Mouse (Mus musculus) hindbrain, embryonic 15.5 days (tissue): Measurements from ENCODE around the gene Pde1a. TPM values are rescaled to one million over a fixed set of nuclear protein-coding genes. Genes with fewer than 3 reads are reported as not detected.

ENCODE experiments used
- ATAC-seq: fragments of 200-750 bp; cut with Nextera tagmentation; 2 replicates; pipeline ENCODE4 v1.8.0; 2017; ENCODE audit warnings: low read depth, moderate number of reproducible peaks, moderate TSS enrichment; ENCODE audit not compliant: low FRiP score
- H3K27ac ChIP-seq: fragments of 300-500 bp; sonication (generic); replicated peaks from 2 replicates; pipeline ENCODE4 v1.5.1; 2015; ENCODE audit warnings: mild to moderate bottlenecking, inconsistent platforms
- H3K27me3 ChIP-seq: fragments of 300-500 bp; sonication (generic); 2 replicates; pipeline ENCODE4 v1.6.1; 2015; ENCODE audit warnings: control low read depth, inconsistent platforms
- H3K36me3 ChIP-seq: fragments of 300-500 bp; sonication (generic); 2 replicates; pipeline ENCODE4 v1.6.1; 2015; ENCODE audit warnings: control low read depth, inconsistent platforms
- H3K4me1 ChIP-seq: fragments of 300-500 bp; sonication (generic); replicated peaks from 2 replicates; pipeline ENCODE4 v1.6.1; 2015; ENCODE audit warnings: control low read depth, inconsistent platforms
- H3K4me2 ChIP-seq: fragments of 300-500 bp; sonication (generic); 2 replicates; pipeline ENCODE4 v1.6.1; 2015; ENCODE audit warnings: moderate library complexity, mild to moderate bottlenecking, inconsistent platforms
- H3K4me3 ChIP-seq: fragments of 300-500 bp; sonication (generic); 2 replicates; pipeline ENCODE4 v1.5.1; 2015; ENCODE audit warnings: mild to moderate bottlenecking, inconsistent platforms
- H3K9ac ChIP-seq: fragments of 300-500 bp; sonication (generic); 2 replicates; pipeline ENCODE4 v1.6.1; 2015; ENCODE audit warnings: inconsistent platforms
- H3K9me3 ChIP-seq: fragments of 300-500 bp; sonication (generic); 2 replicates; pipeline ENCODE4 v1.6.1; 2016; ENCODE audit warnings: control low read depth, inconsistent platforms
- WGBS: fragments of 180-500 bp; shearing (Covaris S2); methylation state at CpG from one replicate; pipeline ENCODE4 v1.1.7; 2015; 5-methylcytosine and 5-hydroxymethylcytosine counted together
- polyA plus RNA-seq: library from polyadenylated mRNA; unstranded; fragments of >200 nt; fragmentation: Nextera tagmentation; extraction: Ambion mirVana; gene quantifications from 2 replicates; pipeline ENCODE4 v1.2.1, GENCODE M21; 2015

The Pde1a gene
- polyA plus RNA-seq, 1 experiment from 2014 or later, result 9.0 TPM

DNA sequence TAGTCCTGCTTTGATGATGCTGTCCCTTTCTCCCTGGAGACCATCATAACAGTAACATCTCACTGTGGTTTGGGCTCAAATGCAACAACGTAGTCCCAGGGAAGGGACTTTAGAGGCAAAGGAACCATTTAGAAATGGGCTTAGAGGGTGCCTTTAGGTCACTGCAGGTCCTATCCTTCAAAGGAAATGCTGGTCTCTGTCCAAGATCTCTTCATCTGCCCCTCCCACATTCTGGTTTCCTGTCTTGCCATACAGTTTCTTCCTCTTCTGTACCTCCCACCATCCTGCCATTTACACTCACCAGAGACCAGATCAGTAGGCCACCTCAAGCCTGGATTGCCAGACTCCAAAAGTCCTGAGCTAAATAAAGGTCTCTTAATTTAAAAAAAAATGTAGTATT, 150.3 kb downstream of the Pde1a start:
- no peaks in the 10 kb centered on the region for H3K9me3 ChIP-seq
- no peaks in the 10 kb centered on the region for H3K27me3 ChIP-seq
- H3K9ac ChIP-seq, result no peak overlapping the region
- no peak overlapping the region for H3K27ac ChIP-seq
- ATAC-seq, result no peak
- H3K4me1 ChIP-seq, result 0 out of 2 replicates have a peak, but pooled peaks cover 8% of the 10 kb centered on the region
- 81% methylated on average over 1 of the region's 1 CpGs for WGBS
- H3K4me2 ChIP-seq, result no peak overlapping the region
- no peaks in the 10 kb centered on the region for H3K36me3 ChIP-seq
- H3K4me3 ChIP-seq, result no peak overlapping the region

DNA sequence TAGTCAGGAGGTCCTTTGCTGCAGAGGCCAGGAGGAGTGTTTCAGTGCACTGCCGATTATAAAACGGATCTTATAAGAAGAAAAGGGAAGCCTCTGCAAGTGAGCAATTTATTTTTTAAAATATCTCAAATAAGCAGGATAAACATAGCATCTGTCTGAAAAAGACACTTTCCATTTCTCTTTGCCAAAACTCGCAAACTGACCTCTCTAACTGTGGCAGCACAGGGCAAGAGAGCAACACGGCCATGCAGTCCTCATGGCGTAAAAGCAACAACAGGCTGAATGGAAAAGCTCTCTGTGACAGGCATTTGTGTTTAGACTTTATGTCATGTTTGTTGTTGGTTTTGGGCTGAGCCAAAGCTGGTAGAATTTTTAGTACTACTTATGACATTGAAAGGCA, 152.0 kb downstream of the Pde1a start:
- no peak overlapping the region for H3K4me3 ChIP-seq
- no peak for ATAC-seq
- H3K9ac ChIP-seq, result no peak overlapping the region
- WGBS, result 75% methylated on average over 5 of the region's 5 CpGs
- H3K36me3 ChIP-seq, result no peaks in the 10 kb centered on the region
- no peaks in the 10 kb centered on the region for H3K27me3 ChIP-seq
- H3K4me1 ChIP-seq, result no peaks in the 10 kb centered on the region
- no peak overlapping the region for H3K27ac ChIP-seq
- no peaks in the 10 kb centered on the region for H3K9me3 ChIP-seq
- no peak overlapping the region for H3K4me2 ChIP-seq

DNA sequence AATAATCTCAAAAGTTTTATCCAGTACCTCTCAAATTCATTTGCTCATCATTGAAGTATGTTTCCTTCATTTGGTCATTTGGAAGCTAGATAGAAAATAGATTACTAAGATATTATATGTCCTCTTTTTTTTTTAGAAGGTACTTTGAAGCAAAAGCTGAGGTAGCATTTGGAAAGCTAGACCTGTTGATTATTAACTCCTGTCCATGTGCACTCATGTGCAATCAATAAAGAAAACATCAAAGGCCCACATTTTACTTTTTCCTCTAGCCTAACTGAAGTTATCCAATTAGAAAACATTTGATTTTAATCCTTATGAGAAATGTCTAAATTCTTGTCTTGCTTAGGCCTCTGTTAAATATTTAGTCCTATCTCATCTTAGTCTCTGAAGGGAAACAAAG, 153.3 kb downstream of the Pde1a start:
- H3K9me3 ChIP-seq, result no peaks in the 10 kb centered on the region
- no peak for ATAC-seq
- no peak overlapping the region for H3K4me2 ChIP-seq
- no peaks in the 10 kb centered on the region for H3K36me3 ChIP-seq
- no peak overlapping the region for H3K27ac ChIP-seq
- H3K4me3 ChIP-seq, result no peak overlapping the region
- no peaks in the 10 kb centered on the region for H3K4me1 ChIP-seq
- H3K27me3 ChIP-seq, result no peaks in the 10 kb centered on the region
- no peak overlapping the region for H3K9ac ChIP-seq

DNA sequence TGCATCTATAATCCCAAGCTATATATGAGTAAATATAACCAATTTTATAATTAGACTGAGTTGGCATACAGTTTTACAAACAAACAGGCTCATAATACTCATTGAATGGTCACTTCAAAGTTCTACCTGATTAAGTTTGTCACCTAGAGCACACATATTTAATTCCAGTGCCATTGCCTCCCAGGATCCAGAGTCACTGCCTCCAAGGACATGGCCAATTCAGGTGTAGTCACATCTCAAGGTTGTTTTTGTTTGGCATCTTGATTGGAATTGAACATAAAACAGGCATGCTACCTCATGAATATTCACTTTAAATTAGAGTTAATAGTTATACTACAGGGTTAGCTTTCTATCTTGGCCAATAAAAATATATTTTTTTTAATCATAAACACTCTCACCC, 157.0 kb downstream of the Pde1a start:
- H3K4me1 ChIP-seq, result no peaks in the 10 kb centered on the region
- no peaks in the 10 kb centered on the region for H3K36me3 ChIP-seq
- no peak overlapping the region for H3K9ac ChIP-seq
- no peak overlapping the region for H3K27ac ChIP-seq
- no peaks in the 10 kb centered on the region for H3K9me3 ChIP-seq
- no peak overlapping the region for H3K4me3 ChIP-seq
- no peak for ATAC-seq
- no peaks in the 10 kb centered on the region for H3K27me3 ChIP-seq
- no peak overlapping the region for H3K4me2 ChIP-seq

DNA sequence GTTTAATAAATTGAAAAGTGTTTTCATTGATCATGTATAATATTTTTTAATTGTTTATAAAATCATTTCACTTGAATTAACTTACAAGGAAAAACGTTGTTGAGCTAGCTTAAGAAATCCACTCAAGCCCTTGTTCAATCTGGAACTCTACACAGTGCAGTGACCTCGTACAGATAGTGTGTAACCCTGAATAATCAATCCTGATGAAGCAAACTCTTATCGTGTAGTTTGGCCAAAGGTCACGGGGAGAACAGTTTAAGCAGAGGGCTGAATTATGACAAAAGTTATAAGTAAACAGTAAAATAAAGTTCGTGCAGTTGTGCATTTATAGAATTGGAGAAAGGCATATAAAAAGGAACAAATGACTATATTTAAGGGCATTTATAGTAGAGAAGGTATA, 159.7 kb downstream of the Pde1a start:
- H3K9me3 ChIP-seq, result no peaks in the 10 kb centered on the region
- H3K4me1 ChIP-seq, result no peaks in the 10 kb centered on the region
- H3K27ac ChIP-seq, result no peak overlapping the region
- no peak overlapping the region for H3K4me2 ChIP-seq
- no peaks in the 10 kb centered on the region for H3K36me3 ChIP-seq
- no peak overlapping the region for H3K9ac ChIP-seq
- no peaks in the 10 kb centered on the region for H3K27me3 ChIP-seq
- 82% methylated on average over 5 of the region's 5 CpGs for whole genome bisulfite sequencing
- no peak overlapping the region for H3K4me3 ChIP-seq
- no peak for ATAC-seq

DNA sequence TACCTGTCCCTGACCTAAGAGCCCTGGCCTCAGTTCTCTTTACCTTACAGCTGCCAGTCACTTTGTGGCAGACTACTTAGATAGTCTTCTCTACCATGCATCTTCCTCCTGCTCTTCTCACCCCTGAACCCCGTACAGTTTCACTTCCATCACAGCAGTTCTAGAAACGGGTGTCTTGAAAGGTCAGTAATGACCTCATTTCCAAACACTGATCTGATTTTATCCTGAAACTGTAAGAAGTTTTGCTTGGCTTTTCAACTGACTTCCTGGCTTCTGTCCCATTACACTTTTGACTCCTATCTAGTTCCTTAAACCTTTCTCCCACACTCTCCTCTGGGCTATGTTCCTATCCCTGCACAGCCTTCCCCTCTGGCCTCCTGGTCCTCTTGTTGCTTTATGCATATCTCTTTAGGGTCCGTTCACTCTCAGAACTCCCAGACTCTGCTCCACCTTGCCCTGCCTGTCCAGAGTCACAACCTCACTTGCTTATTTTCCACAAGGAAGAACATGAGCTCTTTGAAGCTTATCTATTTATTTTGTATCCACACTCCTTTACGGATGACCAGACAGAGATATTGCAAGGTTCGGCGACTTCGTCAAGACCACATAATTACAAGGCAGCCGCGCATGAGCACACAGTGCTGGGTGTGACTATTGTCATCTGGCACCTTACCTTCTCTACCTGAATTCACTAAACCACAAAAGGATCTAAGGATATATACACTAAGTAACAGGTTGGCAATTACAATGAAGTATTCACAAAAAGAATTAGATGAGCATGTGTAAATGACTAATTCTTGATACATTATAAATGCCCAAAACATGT, 162.4 kb downstream of the Pde1a start:
- Histone ChIP-seq H3K36me3 (no peaks in the 10 kb centered on the region), H3K4me2 (no peak overlapping the region), H3K4me3 (no peak overlapping the region), H3K9ac (no peak overlapping the region), H3K9me3 (no peaks in the 10 kb centered on the region), H3K27ac (no peak overlapping the region), H3K4me1 (no peaks in the 10 kb centered on the region), H3K27me3 (no peaks in the 10 kb centered on the region)
- 83% methylated on average over 9 of the region's 9 CpGs for WGBS
- ATAC-seq, result no peak

DNA sequence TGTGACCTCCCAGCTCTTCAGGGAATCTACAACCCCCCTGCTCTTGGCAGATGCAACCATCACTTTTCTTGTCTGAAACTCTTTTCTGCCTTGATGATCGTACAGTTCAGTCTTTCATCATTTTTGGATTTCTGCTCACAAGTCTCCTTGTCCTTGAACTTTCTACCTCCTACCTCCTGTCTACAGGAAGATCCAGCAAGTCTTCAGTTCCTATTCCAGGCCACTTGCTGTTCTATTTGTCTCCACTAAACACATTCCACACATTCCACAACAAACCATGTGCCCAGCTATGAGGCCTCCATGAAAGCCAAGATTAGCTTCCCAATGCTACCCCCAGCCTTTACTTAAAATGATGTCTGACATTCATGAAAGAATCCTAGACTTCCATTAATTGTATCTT, 163.2 kb downstream of the Pde1a start:
- Histone ChIP-seq H3K4me1 (no peaks in the 10 kb centered on the region), H3K4me3 (no peak overlapping the region), H3K9ac (no peak overlapping the region), H3K27me3 (no peaks in the 10 kb centered on the region), H3K27ac (no peak overlapping the region), H3K9me3 (no peaks in the 10 kb centered on the region), H3K36me3 (no peaks in the 10 kb centered on the region), H3K4me2 (no peak overlapping the region)
- WGBS, result 88% methylated on average over 1 of the region's 1 CpGs
- no peak for ATAC-seq

DNA sequence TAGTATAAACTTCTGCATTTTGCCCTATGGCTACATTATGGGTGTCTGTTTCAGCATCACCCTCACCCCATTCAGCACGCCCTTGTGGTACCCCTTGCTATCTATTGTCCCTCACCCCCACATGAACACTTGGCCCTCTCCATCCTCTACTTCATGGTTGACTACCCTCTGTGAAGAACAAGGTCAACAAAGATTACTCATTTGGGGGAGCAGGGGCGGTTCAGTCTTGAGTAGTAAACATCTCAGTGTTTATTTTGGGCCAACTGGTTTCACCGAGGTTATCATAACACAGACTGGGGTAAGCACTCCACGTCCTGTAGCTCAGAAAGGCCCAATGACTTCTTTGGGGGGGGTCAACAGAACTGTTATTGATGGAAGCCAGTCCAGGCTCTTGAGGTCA, 164.3 kb downstream of the Pde1a start:
- Histone ChIP-seq H3K4me2 (no peak overlapping the region), H3K36me3 (no peaks in the 10 kb centered on the region), H3K27ac (no peak overlapping the region), H3K4me1 (no peaks in the 10 kb centered on the region), H3K9ac (no peak overlapping the region), H3K9me3 (no peaks in the 10 kb centered on the region), H3K27me3 (no peaks in the 10 kb centered on the region), H3K4me3 (no peak overlapping the region)
- no peak for ATAC-seq
- WGBS, result 79% methylated on average over 4 of the region's 4 CpGs

DNA sequence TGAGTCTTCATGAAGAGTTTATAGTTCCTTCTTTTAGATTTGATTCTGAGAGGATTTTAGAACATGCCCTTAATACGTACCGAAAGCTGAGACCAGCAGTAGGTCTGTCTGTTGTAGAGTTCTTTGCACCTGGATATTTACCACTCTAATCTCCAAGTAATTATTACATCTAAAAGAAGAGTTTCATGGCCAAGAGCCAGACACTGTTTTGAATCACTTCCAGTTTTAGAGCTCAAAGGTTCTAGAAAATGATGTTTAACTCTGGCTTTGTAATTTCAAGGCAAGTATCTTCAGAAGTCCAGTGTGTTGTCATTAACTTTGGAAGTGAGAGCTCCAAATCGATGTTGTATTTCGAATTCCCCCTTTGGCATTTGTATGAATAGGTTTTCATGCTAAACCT, 167.8 kb downstream of the Pde1a start:
- no peaks in the 10 kb centered on the region for H3K27me3 ChIP-seq
- no peak overlapping the region for H3K4me3 ChIP-seq
- no peak overlapping the region for H3K27ac ChIP-seq
- H3K9ac ChIP-seq, result no peak overlapping the region
- no peak overlapping the region for H3K4me2 ChIP-seq
- H3K9me3 ChIP-seq, result no peaks in the 10 kb centered on the region
- no peaks in the 10 kb centered on the region for H3K36me3 ChIP-seq
- WGBS, result 89% methylated on average over 4 of the region's 4 CpGs
- H3K4me1 ChIP-seq, result no peaks in the 10 kb centered on the region
- no peak for ATAC-seq

DNA sequence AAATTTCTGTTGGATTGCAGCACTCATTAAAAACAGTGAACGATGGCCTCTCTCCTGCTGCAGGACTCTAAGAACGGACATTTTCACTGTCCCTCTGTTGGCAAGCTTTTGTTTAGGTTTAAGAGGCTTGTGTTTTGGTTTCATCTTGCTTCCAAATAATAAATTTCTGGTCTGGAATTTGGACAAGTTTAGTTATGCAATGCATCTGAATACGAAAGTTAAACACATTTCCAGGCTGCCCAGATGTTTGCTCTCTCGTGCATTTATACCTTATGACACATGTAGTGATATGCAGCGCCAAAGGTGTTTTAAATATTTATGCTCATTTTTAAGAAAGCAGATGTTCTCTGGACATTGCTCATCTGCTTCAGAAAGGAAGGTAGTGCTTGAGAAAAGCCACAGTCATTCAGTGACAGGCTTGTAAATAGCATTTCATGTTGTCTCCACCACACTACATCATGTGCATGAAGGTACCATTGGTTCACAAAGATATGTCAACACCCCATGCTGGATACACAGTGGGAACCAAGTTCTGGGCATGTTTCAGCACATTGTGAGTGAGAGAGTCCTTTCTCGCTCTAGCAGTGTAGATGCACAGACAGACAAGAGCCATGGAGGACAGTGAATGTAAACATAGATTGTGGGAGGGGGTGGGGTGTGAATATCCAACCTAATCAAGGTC, 171.5 kb downstream of the Pde1a start:
- no peaks in the 10 kb centered on the region for H3K9me3 ChIP-seq
- H3K4me1 ChIP-seq, result no peaks in the 10 kb centered on the region
- H3K27me3 ChIP-seq, result no peaks in the 10 kb centered on the region
- H3K27ac ChIP-seq, result no peak overlapping the region
- WGBS, result 85% methylated on average over 6 of the region's 6 CpGs
- H3K36me3 ChIP-seq, result no peaks in the 10 kb centered on the region
- ATAC-seq, result no peak
- no peak overlapping the region for H3K4me2 ChIP-seq
- H3K4me3 ChIP-seq, result no peak overlapping the region
- no peak overlapping the region for H3K9ac ChIP-seq

DNA sequence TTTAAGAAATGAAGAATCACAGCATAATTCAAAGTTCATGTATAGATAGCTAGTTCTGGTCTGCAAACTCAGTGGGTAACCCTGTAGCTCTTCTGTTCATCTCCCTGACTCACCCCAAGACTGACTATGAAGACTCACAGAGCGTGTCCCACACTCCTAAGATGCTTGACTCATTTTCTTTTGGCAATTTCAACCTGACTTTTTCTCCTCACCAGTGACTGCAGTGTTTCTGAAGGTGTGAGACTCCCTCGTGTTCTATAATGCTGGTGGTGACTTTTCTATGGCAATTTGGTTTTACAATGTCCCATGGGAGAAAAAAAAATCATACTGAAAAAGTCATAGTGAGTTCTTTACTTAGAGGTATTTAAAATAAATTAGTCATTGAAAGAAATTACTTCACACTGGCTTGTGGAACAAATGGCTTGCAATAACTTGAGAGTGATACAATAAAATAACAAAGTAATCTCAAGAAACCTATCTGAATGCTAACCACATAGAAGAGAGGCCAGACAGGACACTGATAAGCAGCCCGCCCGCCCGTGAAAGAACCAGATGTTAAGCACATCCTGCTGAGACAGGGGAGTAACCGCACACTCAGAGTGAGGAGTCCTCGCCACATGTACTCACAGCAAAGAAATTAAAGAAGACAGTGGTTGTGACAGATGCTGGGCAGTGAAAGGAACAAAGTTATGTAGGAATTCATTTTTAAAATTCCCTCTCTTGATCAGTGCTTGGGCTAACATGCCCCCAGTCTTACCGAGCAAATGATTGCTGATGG, 183.2 kb downstream of the Pde1a start:
- H3K27me3 ChIP-seq, result no peaks in the 10 kb centered on the region
- no peak overlapping the region for H3K4me3 ChIP-seq
- H3K9ac ChIP-seq, result no peak overlapping the region
- no peak overlapping the region for H3K27ac ChIP-seq
- 71% methylated on average over 8 of the region's 8 CpGs for WGBS
- H3K9me3 ChIP-seq, result no peaks in the 10 kb centered on the region
- no peaks in the 10 kb centered on the region for H3K4me1 ChIP-seq
- H3K36me3 ChIP-seq, result no peaks in the 10 kb centered on the region
- no peak overlapping the region for H3K4me2 ChIP-seq
- no peak for ATAC-seq

DNA sequence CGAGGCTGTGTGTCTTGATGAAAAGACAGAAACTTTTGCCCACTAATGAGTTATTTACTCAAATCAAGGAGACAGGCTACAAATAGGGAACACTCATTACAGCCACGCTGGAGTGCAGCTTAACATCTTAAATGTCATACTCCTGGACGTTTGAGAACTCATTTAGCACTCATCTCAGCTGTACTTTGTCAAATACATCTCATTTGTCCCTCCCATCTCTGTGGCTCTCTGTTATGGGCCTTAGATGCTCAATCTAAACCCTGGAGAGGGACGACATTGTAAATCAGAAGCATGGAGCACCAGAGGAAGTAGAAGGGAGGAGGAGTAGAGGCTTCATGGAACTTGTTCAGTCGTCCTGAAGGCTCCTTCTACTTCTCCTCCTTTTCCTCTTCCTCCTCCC, 194.6 kb downstream of the Pde1a start:
- no peak overlapping the region for H3K4me2 ChIP-seq
- 62% methylated on average over 5 of the region's 5 CpGs for WGBS
- H3K4me3 ChIP-seq, result no peak overlapping the region
- H3K27ac ChIP-seq, result no peak overlapping the region
- no peaks in the 10 kb centered on the region for H3K4me1 ChIP-seq
- H3K9ac ChIP-seq, result no peak overlapping the region
- H3K9me3 ChIP-seq, result no peaks in the 10 kb centered on the region
- H3K27me3 ChIP-seq, result no peaks in the 10 kb centered on the region
- no peaks in the 10 kb centered on the region for H3K36me3 ChIP-seq
- ATAC-seq, result no peak
